Mouse (Mus musculus) heart, postnatal 4 days (tissue): ENCODE measurements around the gene Fthl17b. TPM values are rescaled to one million over a fixed set of nuclear protein-coding genes. Genes with fewer than 3 reads are reported as not detected.
A peak's percentile ranks its signal among the peaks of the same experiment; 100 is the strongest.
"Not testable (repeated sequence)": the region's sequence is repeated elsewhere in the genome, so short reads cannot be mapped to it uniquely, and the experiment has no call there.

Experiments used
- DNase-seq: peaks from one replicate; pipeline ENCODE4 v3.0.0; 2021
- total RNA-seq, 2 experiments: library from RNA; stranded (reverse); gene quantifications; 2 replicates each; pipeline ENCODE4 v1.2.3; 2021

Gene Fthl17b
- total RNA-seq = not detected

DNA sequence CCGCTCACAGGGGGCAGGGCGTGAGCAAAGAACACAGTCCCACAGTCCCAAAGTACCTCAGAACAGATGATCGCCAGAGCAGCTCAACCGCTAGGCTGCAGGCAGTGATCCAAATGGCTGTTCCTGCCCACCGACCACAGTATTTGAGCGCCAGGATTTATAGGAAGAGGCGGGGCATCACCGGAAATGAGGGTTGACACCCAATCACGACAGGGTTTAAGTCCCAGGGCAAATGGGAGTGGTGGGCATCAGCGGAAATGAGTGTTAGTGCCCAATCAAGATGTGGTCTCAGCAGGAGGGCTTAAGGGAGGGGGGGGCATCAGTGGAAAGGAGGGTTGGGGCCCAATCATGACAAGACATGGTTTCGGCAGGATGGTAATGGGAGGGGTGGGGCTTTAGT is at the start of gene Fthl17b:
Fthl17b (minus strand) TSS at position 101 of the 400 bp plus-strand sequence.
- DNase-seq = not testable (repeated sequence)

DNA sequence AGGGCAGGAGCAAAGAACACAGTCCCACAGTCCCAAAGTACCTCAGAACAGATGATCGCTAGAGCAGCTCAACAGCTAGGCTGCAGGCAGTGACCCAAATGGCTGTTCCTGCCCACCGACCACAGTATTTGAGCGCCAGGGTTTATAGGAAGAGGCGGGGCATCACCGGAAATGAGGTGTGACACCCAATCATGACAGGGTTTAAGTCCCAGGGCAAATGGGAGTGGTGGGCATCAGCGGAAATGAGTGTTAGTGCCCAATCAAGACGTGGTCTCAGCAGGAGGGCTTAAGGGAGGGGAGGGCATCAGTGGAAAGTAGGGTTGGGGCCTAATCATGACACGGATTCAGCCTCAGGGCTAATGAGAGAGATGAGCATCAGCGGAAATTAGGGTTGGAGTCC is 23.9 kb upstream of the Fthl17b start, which contains the start of gene Fthl17d:
Fthl17d (minus strand) TSS at position 101 of the 400 bp plus-strand sequence.
- not testable (repeated sequence) for DNase-seq

DNA sequence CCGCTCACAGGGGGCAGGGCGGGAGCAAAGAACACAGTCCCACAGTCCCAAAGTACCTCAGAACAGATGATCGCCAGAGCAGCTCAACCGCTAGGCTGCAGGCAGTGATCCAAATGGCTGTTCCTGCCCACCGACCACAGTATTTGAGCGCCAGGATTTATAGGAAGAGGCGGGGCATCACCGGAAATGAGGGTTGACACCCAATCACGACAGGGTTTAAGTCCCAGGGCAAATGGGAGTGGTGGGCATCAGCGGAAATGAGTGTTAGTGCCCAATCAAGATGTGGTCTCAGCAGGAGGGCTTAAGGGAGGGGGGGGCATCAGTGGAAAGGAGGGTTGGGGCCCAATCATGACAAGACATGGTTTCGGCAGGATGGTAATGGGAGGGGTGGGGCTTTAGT is 13.7 kb upstream of the Fthl17b start, which contains the start of gene Fthl17c:
Fthl17c (minus strand) TSS at position 101 of the 400 bp plus-strand sequence.
- DNase-seq = not testable (repeated sequence)

DNA sequence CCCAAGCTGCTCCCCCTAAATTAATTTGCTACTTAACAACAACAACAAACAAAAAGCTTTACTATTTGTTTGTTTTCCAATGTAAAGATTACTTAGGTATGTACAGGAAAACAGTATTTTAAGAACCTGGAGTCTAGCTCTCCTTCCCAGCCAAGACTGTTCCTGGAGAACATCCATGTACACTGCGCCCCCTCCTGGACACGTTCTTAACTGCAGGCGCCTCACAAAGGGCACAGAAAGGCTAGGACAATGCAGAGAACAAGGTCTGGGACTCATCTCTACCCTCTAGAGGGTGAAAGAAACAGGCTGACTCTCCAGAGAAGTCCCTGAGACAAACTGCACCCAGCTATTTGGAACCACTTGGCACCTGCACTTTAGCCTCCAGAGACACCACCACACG is 1.8 kb upstream of the Fthl17b start:
- not testable (repeated sequence) for DNase-seq

DNA sequence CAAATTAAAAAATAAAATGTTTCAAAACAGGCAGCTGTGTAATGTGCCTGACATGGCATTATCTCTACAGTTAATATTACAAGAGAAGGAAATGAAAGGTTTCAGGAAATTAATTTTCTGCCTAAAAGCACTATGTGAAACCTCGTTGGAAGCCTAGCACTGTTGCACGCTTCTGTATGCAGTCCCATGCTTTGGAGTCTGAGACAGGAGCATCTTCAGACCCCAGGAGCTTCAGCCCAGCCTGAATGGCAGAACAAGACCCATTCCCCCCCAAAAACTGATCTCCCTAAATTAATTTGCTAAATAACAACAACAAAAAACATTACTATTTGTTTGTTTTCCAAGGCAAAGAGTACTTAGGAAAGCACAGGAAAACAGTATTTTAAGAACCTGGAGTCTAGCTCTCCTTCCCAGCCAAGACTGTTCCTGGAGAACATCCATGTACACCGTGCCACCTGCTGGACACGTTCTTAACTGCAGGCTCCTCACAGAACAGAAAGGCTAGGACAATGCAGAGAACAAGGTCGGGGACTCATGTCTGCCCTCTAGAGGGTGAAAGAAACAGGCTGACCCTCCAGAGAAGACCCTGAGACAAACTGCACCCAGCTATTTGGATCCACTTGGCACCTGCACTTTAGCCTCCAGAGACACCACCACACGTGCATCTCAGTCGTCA is 14.5 kb downstream of the Fthl17b start:
- DNase-seq = peak; percentile 89

DNA sequence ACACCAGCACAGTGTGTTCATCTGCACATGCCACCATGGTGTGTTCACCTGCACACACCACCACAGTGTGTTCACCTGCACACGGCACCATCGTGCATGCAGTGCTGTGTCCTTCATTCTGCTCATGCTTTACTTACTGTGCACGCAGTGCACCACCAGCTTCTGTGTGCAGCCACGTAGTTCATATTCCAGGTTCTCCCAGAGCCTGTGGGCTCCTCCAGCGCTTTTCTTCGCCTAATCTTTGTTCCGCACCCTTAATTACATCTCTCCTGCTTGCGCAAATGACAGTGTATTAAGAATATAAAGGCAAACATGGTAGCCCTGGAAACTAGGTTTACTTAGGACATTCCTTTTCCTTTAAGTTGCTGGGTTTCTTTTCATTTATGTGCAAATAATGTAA is 18.7 kb downstream of the Fthl17b start:
- no peak for DNase-seq

DNA sequence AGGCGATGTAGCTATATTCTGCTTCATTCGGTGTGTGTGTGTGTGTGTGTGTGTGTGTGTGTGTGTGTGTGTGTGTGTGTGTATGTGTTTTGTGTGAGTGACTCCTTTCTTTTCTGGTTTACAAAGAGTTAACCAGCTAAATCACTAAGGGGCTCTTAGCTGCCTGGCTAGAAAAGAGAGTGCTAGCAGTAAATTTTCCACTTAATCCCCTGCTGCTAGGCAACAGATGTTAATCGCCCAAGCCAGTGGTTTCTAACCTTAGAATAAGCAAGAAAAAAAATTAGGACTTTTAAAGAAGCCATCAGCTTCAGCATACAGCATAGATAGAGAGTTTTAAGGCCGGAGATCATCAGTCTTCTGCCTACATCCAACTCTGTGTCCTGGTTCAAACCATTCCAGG is 35.5 kb downstream of the Fthl17b start:
- no peak for DNase-seq

DNA sequence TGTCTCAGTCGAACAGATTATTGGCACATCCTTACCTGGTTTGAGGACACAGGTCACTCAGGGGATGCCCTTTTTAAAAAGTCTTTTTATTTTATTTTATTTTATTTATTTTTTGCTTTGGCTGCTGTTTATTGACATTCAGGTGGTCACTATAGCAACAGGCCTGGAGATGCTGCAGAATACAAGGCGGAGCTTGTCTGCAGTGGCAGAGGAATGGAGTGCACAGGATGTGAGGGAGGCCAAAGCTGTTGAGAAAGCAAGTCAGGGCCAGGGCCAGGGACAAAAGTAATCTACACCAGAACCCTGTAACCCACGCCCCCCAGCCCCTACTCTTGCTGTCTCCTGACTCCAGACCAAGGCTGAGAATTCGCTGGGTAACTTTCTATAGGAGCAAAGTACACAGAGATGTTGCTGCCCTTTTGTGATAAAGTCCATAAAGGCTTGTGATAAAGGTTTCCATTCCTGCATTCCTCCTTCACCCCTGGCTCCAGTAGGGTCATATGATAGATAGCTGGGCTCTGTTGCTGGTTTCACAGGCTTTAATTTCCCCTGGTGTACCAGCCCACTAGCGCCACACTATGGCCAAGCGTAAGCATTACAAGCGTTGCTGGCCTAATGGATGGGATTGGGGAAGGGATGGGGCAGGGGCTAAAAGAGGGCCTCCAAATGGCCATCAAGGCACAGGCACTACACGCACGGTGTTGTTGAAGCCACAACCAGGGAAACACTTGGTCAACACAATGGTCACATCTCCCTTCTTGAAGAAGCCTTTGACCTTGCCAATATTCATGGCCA is 40.8 kb downstream of the Fthl17b start:
- DNase-seq = peak; percentile 9

DNA sequence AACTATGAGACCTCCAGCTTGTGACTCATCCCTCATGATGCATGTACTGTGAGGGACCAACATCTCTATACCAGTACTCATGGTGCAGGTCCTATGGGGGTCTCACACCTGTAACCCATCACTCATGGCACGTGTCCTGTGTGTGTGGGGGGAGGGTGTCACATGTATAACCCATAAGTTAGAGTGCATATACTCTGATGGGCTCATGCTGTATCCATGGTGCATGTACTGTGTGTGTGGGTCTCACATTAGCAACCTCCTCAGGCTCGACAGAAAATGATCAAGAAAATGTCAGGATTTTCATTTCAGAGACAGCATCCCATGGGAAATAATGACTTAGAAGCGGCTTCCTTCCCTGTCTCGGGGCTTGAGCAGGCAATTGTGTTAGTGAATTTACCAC is 41.7 kb downstream of the Fthl17b start:
- DNase-seq = no peak

Other genes with a start within 250 kb of the Fthl17b start
- gene Ssx9, start 214.5 kb downstream of the Fthl17b start, total RNA-seq = not detected
- gene Ssxb5, start 159.3 kb downstream of the Fthl17b start, total RNA-seq = not detected
- gene Gm6592, start 119.0 kb downstream of the Fthl17b start, total RNA-seq = not detected
- not detected for gene Gm5751, start 88.7 kb downstream of the Fthl17b start, total RNA-seq
- gene B630019K06Rik, start 70.6 kb downstream of the Fthl17b start, total RNA-seq = 1 to 10 TPM; 1.8 to 2.0 TPM
- gene Fthl17c, start 13.6 kb upstream of the Fthl17b start, total RNA-seq = not detected
- gene Fthl17d, start 23.8 kb upstream of the Fthl17b start, total RNA-seq = not detected
- not detected for gene Fthl17e, start 70.5 kb upstream of the Fthl17b start, total RNA-seq
- gene Fthl17f, start 100.0 kb upstream of the Fthl17b start, total RNA-seq = not detected
- gene 4930402K13Rik, start 141.6 kb upstream of the Fthl17b start, total RNA-seq = not detected
- 1 to 10 TPM; 4.0 to 5.7 TPM for gene Lancl3, start 236.9 kb upstream of the Fthl17b start, total RNA-seq